Mouse (Mus musculus) fat pad, adult 2 months (tissue): ENCODE data around the gene Fkbp1a.
A peak's percentile ranks its signal among the peaks of the same experiment; 100 is the strongest.

ENCODE experiments used
- DNase-seq: peaks from one replicate; pipeline ENCODE4 v3.0.0-alpha.2; 2011; ENCODE audit warnings: low read depth, low spot score; ENCODE audit errors: extremely low read depth

Fkbp1a gene

DNA sequence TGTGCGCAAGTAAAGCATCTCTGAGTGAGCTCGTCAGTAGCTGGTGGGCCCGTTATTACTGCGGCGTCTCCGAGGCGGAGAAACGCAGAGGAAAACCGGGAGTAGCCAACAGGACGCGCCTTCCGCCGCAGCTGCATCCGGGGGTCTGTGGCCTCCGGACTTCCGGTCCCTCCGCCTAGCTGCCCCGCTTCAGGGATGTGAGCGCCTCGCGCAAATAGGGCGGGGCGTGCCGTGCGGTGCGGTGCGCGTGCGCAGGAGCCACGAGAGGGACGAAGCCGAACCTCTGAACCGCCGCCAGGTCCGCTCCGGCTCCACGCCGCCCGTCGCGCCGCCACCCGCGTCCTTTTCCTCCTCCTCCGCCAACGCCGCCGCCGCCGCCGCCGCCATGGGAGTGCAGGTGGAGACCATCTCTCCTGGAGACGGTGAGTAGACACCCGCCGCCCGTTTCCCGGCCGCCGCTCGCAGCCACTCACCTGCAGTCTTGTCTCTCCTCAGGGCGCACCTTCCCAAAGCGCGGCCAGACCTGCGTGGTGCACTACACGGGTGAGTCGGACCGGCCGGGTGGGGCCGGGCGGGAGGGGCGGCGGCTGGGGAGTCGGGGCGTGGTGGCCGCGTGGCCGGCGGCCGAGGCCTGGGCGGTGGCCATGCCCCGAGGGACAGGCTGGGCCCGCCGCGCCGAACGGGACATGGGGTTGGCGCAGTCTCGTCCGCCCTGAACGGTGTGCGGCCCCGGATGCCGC lies at the start of gene Fkbp1a:
Gene Fkbp1a, plus strand, starts transcription at position 161 of the 740 bp plus-strand sequence.
- no peak for DNase-seq

DNA sequence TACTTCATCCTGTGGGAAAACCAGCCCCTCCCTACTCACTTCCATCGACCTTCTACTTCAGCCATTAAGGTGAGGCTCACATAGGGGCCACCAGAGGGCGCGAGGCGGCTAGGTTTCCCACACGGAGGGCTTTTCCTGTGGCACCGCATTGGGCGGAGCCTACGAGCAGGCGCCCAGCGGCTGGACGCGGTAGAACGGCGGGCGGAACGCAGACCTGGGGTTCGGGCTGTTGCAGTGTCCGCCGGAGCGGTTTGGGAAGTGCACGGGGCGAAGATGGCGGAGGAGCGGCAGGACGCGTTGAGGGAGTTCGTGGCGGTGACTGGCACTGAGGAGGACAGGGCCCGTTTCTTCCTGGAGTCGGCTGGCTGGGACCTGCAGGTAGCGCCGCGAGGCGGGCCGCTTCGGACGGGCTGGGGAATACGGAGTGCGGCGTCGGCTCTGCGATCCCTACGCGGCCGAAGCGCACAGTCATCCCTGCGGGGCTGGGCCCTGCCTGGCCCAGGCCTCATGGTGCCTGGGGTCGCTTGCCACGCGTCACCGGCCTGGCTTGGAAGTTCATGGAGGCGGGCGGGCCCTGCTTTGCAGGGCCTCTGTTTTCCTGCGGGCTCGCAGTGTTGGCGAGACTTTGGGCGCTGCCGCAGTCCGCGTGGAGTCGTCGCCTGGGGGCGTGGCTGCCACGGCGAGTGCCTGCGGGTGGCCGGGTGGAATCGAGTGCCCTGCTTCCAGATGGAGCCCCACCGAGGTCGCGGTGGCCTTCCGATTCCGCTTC lies 48.1 kb upstream of the Fkbp1a start, which contains the start of gene Nsfl1c:
Gene Nsfl1c, plus strand, starts transcription at position 148 of the 769 bp plus-strand sequence.
- DNase-seq, result peak; percentile 47

DNA sequence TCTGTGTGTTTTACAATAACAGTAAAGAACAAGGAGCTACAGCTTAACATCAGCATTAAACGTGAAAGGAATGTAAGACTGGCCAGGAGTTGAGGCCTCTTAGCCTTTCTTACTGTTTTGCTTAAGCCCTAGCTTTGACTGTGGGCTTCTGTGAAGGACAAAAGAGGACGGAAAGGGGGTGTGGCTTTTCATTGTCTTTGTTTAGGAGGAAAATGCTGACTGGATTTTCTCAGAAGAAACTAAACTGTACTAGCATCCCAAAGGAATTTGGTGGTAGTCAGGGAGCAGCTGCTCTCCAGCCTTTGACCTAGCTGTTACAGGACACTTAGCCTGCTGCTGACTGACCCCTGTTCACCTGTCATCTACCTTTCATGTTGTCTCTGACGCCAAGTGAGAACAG lies 43.9 kb upstream of the Fkbp1a start:
- no peak for DNase-seq

DNA sequence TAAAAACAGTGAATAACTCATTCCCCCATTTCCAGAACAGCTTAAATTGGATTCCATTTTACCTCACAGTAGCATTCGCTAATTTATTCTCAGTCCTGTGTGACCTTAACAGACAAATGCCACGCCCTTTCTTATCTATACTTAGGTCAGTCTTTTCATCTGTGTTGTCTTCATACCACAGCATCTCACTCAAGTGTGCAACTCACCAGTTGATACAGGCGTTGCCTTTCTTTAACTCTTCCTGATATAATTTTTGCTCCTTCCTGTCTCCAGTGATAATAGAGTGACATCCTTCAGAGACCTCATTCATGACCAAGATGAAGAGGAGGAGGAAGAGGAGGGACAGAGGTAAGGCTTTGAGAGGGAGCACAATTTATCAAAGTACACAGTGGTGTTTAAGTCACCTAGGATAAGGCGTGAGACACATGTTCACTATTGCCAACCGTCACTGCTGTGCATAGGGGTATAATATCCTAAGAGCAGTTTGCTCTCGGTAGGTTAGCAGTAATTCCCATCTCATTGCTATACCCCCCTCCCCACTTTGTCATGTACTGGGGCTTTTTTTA lies 41.8 kb upstream of the Fkbp1a start:
- DNase-seq, result no peak

DNA sequence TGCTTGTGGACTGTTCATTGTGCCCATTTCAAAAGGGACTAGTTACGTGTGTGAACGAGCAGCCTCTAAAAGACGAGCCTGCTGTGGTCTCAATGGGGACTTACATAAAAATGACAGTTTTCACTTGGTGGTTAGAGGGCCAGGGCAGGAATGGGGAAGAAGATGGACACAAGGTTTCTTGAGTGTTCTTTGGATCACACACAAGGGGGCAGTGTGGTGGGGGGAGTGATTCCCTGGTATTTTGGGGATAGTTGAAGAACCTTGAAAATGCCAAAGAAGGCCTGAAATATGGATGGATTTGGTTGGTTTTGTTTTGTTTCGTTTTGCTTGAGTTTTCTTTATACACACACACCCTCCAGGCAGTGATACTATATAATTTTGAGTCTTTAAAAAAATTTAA lies 38.1 kb upstream of the Fkbp1a start:
- no peak for DNase-seq

DNA sequence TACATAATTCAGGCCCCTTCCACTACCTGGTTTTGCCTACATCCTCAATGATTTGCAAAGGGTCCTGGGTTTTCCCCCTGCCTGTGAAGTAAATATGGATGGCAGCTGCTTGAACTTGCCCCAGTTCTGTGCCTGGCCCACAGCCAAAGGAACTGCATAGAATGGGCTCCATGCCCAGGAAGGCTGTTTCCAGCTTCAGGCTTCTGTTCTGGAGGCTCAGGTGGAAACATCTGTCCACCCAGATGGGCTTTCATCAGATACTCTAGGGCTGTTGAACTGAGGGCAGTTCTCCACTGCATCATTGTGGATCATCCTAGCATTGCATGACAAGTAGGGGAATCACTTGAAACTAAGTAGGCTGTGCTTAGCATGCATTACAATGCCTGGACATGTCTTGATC lies 30.1 kb upstream of the Fkbp1a start:
- no peak for DNase-seq

DNA sequence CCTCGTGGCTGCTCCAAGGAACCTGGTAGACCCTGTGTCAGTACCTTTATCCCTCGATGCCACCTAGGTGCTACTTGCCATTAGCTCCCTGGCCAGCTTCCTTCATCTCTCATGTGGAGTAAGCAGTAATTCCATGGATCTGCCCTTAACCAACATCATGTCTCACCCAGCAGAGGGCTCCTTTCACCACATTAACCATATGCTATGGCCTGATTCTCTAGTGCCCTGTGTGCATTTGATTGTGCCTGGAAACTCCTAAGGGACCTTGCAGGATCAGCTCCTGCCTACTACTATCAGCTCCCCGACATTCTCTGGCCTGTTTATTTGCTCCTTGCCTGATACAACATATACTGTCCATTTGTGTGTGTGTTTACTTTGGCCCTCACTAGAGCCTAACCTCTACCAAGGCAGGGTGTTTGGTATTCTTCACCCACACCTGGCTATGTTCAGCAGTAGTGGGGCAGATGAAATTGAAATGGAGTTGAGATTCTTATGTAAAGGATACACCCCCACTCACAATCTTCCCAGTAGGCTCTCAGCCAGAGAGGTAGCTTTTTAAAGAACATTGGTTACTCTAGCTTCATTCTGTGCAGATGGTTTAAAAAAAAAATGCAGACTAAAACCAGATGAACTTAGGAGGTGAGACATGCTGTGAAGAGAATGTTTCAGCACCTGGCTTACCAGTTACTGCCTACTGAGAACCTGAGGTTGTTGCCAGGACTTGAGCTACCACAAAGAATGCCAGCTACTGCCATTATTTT lies 28.6 kb upstream of the Fkbp1a start:
- DNase-seq, result no peak

DNA sequence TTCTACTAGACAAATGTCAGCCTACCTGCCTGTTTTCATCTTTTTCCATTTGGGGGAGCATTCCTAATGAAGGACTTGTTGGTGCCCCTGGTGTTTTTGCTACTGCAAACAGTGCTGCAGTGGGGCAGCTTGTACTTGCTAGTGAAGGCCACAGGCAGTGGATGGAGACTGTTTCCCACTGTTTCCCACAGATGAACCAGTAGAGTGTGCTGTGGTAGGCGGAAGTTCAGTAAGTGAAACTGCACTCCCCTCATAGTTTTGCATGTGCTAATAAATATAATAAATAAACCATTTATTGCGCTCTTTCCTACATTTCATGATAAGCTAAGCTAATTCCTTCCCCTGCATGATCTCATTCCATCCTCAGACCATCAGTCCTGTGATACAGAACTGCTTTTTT lies 23.3 kb upstream of the Fkbp1a start:
- DNase-seq, result no peak

DNA sequence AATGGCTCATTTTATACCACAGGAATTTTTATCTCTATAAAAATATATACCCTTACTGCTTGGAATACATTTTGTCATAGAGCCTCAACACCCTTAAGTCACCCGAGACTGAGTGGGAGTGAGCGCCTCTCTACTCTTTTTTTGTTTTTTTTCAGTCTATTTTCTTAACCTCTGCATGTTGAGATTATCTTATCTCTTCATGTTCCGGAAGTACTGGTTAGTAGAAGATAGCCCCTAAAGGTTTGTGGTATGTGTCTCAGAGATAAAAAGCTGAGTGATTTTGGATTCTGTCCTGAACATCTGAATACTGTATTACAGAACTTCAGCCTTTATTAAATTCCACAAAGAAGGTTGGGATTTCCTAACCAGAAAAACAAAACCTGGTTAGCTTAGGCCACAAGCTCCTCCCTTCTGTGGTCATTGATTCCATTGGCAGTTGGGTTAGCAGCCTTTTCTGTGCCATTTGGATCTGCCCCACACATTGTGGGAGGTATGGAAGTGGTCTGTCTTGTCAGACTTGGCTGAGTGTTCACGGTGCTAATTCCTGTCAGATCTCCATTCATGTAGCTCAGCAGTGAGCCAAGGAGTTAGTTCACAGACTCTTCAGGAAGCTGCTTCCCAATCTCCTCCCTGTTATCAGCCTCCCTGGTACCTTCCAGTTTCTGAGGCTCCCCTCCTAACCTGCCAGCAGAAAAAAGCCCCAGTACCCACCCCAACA lies 17.8 kb upstream of the Fkbp1a start:
- peak; percentile 61 for DNase-seq

DNA sequence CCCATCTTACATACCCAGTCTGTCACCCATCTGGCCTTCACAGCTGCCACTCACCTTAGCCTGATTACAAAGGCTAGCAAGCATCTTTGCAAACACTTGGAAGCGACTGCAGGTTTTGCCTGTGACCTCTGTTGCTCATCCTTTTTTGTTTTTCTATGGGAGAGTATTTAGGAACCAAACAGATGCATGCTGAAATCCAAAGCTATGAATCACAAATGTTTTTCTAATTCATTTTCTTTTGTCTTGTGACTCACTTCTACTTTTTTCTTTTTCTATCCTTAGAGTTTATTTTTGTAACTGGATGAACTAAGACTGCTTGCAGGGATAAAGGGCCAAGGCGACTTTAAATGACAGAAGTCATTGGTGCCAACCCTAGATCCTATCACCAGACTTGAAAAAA lies 16.8 kb upstream of the Fkbp1a start:
- no peak for DNase-seq

DNA sequence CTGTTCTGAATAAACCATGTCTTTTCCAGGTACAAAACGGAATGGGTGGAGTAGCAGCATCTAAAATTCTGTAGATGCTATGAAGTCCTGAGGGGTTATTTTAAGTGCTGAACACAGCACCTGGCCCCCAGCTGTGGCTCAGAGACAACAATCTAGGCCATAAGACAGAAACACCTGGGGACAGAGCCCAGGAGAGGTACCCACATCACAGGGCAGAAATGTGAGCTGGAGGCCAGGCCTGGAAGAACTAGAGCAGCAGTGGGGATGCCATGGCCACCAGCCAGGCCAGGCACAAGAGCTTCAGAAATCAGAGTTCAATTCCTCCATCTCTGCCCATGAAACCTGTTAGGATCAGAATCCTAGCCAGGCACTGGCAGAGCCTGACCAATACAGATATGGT lies 14.2 kb upstream of the Fkbp1a start:
- DNase-seq, result no peak

DNA sequence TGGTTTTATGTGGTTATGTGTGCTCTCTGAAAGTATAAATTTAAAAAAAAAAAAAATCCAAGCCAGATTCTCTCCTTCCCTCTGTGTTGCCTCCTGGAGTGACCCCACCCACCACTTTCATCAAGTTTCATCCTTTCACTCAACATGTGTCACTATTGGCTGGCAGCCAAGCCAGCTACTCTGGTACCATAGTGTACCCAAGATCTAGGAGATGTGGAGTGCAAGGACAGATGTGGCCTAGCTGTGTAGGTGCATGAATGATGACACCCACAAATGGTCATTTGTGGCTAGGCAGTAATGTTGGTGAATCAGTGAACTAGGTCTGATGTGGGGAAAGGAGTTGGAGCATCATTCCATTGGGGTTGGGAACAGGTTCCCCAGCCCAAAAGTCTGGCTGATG lies 13.1 kb upstream of the Fkbp1a start:
- no peak for DNase-seq

DNA sequence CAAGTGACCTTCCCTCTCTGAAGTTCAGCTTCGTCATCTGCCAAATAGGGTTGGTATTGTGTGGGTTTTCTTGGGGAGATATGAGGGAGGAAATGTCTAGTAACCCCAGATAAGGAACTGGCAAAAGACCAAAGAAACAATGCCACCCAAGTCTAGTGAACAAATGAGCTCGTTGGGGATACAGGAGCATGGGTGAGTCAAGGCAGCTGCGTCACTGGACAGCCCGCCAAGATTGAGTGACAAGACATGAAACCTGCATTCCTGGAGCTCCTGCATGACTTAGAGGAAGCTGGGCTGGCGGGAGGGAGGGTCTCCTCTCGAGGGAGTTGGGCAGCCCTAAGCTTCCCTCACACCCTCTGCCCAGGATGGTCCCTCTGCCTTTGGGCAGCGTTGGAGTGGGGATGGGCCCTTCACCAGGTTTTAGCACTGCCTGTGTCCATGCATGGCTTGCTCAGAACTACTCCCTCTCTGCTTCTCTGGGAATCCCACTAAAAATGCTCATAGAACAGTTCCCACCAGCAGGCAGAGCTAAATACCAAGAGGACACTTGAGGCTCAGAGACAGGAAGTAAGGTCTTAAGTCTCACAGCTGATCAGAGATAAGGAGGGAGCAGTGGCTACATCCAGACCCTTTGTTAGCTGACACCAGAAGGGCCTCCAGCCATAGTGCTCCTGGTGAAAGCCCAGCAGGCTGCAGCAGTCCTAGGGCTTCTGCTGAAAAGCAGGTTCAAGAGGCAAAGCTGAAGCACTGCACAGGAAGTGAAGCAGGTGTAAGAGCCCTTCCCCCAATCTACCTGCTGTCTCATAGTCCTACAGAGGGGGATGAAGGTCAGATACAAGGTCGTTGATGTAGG lies 11.7 kb upstream of the Fkbp1a start:
- DNase-seq, result no peak

DNA sequence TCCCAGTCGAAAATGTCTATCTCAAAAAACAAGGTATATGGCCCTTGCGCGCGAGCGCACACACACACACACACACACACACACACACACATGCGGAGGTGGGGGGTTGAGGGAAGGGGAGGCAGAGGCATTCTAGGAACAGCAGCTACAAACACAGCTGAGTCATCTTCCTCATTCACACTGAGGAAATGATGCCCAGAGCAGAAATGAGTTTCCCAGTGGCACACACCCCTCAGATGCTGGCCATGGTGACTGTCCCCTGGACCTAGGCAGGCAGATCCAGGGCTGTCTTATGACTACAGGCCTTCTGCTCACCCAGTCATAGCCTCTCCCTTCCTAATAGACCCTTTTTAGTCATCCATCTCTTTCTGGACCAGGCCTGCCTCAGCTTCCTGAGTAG lies 8.7 kb upstream of the Fkbp1a start:
- no peak for DNase-seq

DNA sequence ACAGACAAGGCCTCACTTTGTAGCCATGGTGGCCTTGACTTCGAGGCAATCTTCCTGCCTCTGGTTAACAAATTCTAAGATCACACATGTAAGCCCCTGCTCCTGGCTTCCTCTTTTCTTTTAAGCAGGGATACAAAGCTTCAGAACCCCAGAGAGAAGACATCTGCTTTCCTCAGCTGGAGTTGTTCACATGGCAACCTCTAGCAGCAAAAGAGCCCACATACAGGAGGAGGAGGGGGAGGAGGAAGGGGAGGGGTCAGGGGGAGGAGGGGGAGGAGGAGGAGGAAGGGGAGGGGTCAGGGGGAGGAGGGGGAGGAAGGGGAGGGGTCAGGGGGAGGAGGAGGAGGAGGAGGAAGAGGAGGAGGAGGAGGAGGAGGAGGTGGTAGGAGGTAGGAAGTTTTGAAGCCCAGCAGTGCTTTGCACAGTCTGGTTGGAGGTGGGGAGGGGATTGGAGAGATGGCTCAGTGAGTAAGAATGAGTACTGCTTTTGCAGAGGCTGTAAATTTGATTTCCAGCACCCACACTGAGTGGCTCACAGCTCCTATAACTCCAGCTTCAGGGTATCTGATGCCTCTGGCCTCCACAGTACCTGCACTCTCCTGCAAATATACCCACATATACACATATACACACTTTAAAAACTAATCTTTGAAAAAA lies 6.2 kb upstream of the Fkbp1a start:
- no peak for DNase-seq

DNA sequence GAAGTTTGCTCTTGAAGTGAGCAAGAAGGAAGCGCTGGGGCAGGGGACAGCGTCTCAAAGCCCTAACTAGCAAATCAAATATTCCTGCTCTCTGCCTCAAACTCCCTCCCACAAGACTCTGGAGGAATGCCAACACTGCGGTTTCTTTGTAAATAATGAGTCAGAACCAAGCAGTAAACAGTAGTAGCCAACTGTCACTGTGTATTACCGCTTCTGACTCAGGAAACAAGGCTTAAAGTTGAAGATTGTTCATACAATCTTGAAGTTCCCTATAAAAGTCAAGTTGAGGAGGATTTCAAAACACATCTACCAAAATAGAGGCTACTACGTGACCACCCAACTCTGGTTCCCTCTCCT lies 5.7 kb upstream of the Fkbp1a start:
- no peak for DNase-seq

DNA sequence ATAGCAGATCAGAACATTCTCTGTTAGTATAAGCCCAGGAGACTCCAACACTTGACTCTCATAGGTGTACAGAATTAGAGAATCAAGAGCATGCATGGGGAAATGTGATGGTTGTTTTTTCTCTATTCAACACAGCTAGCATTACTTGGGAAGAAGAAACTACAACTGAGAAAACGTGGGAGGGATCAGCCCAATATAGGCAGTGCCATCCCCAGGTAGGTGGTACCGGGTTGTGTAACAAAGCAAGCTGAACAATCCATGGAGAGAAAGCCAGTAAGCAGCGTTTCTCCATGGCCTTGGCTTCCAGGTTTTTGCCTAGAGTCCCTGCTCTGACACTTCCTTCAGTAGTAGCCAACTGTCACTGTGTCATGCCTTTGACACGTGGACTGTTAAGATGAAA lies 3.6 kb upstream of the Fkbp1a start:
- no peak for DNase-seq

DNA sequence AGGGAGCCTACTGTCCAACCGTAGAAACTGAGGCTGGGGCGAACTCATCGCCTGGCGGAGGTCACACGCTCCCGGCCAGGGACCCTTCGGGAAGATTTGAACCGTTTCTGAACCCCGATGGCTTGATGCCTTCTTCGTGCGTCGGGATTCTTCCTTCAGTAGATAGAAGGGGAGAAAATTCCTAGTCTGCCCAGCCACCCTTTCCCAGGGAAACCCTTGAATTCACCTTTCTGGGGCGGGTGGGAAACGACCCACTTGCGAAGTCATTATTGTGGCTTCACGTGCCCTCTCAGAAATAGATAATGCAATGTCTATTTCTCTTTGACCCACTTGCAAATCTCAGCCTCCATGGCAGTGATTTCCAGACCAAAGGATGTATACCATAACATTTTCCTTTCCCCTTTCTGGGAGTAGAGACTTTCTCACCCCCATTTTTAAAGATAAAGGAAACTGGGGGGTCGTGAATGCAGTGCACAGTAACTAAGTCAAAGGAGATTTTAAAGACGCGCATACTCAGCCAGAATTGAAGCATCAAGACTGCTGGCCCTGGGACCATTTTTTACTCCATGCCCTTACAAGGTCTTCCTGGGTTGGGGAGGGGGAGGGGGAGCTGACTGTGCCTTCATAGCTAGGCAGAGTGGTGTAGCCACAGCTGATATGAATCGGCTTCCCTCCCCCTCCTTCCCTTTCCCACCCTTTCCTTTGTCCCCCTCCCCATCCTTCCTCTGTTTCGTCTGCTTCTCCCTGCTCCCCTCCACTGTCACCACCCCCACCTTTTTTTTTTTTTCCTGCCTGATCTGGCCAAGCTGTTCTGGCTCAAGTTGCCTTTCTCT lies 996 bp downstream of the Fkbp1a start:
- DNase-seq, result no peak

DNA sequence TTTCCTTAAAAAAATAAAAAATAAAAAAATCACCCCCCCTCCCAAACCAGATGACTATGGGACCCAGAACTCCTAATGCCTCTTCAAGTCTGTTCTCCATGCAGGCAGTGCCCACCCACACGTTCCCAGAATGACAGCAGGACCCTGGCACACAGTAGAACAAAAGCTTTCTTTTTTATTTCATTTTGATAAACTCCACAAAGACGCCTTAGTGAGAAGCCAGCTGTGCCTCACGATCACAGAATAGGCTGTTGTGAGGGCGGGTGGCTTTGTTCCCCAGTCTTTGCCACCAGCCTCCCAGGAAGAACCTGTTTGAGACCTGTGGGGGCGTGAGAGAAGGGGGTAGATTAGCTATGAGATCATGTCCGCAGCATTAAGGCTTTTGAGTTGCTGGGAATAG lies 2.4 kb downstream of the Fkbp1a start:
- DNase-seq, result no peak
